Mouse (Mus musculus) stomach, postnatal 0 days (tissue): Measurements from ENCODE around the gene Chchd5. TPM values are rescaled to one million over a fixed set of nuclear protein-coding genes. Genes with fewer than 3 reads are reported as not detected.
A peak's percentile ranks its signal among the peaks of the same experiment; 100 is the strongest.

Source experiments
- ATAC-seq: fragments of 200-750 bp; cut with Nextera tagmentation; 2 replicates; pipeline ENCODE4 v1.8.0; 2017; ENCODE audit not compliant: low FRiP score, low TSS enrichment
- DNase-seq: peaks from one replicate; pipeline ENCODE4 v3.0.0-alpha.2; 2016; ENCODE audit warnings: low spot score
- H3K27ac ChIP-seq: fragments of 300-500 bp; sonication (generic); replicated peaks from 2 replicates; pipeline ENCODE4 v1.5.1; 2014; ENCODE audit warnings: mild to moderate bottlenecking, control low read depth
- H3K27me3 ChIP-seq: fragments of 300-500 bp; sonication (generic); 2 replicates; pipeline ENCODE4 v1.6.1; 2014; ENCODE audit warnings: low read length; ENCODE audit not compliant: control insufficient read depth, insufficient read depth
- H3K36me3 ChIP-seq: fragments of 300-500 bp; sonication (generic); 2 replicates; pipeline ENCODE4 v1.6.1; 2014; ENCODE audit warnings: low read length, mixed read lengths; ENCODE audit not compliant: control insufficient read depth, insufficient read depth
- H3K4me1 ChIP-seq: fragments of 300-500 bp; sonication (generic); replicated peaks from 2 replicates; pipeline ENCODE4 v1.6.1; 2014; ENCODE audit warnings: antibody characterized with exemption; ENCODE audit not compliant: control insufficient read depth, insufficient read depth
- H3K4me2 ChIP-seq: fragments of 300-500 bp; sonication (generic); replicated peaks from 2 replicates; pipeline ENCODE4 v1.6.1; 2014; ENCODE audit warnings: low read depth, mild to moderate bottlenecking, control low read depth, moderate library complexity
- H3K4me3 ChIP-seq: fragments of 300-500 bp; sonication (generic); 2 replicates; pipeline ENCODE4 v1.5.1; 2014; ENCODE audit warnings: low read depth, low read length, control low read depth
- H3K9ac ChIP-seq: fragments of 300-500 bp; sonication (generic); 2 replicates; pipeline ENCODE4 v1.6.1; 2014; ENCODE audit warnings: mild to moderate bottlenecking, low read length, control low read depth, mixed read lengths
- H3K9me3 ChIP-seq: fragments of 300-500 bp; sonication (generic); 2 replicates; pipeline ENCODE4 v1.6.1; 2016; ENCODE audit warnings: low read length; ENCODE audit not compliant: control insufficient read depth
- CTCF ChIP-seq: IDR thresholded peaks from 2 replicates; pipeline ENCODE4 v1.5.1; 2016; ENCODE audit warnings: antibody characterized with exemption, low read depth, mild to moderate bottlenecking, moderate library complexity
- EP300 ChIP-seq: optimal IDR thresholded peaks from 2 replicates; pipeline ENCODE3; 2016; ENCODE audit warnings: antibody characterized with exemption
- WGBS: fragments of 180-500 bp; shearing (Covaris S2); extraction: QIAGEN DNeasy Blood & Tissue Kit; methylation state at CpG from one replicate; pipeline ENCODE4 v1.1.7; 2014; 5-methylcytosine and 5-hydroxymethylcytosine counted together
- polyA plus RNA-seq: library from polyadenylated mRNA; unstranded; fragments of >200 nt; fragmentation: Nextera tagmentation; extraction: Ambion mirVana; gene quantifications from 2 replicates; pipeline ENCODE4 v1.2.1, GENCODE M21; 2015

Gene Chchd5
- polyA plus RNA-seq, 1 experiment from 2014 or later = 15.8 TPM

GRCm38 (mm10) chr2:129164815-129165214 is 35.3 kb downstream of the Chchd5 start:
- ATAC-seq = no peak
- DNase-seq = no peak
- Histone ChIP-seq H3K9ac (no peak overlapping the region), H3K36me3 (no peaks in the 10 kb centered on the region), H3K4me2 (no peak overlapping the region), H3K9me3 (no peaks in the 10 kb centered on the region), H3K27ac (no peak overlapping the region), H3K27me3 (no peaks in the 10 kb centered on the region), H3K4me3 (no peak overlapping the region), H3K4me1 (no peaks in the 10 kb centered on the region)
- no peak for TF ChIP-seq EP300
- no peak for TF ChIP-seq CTCF
- WGBS = 68% methylated on average over 5 of the region's 5 CpGs

DNA sequence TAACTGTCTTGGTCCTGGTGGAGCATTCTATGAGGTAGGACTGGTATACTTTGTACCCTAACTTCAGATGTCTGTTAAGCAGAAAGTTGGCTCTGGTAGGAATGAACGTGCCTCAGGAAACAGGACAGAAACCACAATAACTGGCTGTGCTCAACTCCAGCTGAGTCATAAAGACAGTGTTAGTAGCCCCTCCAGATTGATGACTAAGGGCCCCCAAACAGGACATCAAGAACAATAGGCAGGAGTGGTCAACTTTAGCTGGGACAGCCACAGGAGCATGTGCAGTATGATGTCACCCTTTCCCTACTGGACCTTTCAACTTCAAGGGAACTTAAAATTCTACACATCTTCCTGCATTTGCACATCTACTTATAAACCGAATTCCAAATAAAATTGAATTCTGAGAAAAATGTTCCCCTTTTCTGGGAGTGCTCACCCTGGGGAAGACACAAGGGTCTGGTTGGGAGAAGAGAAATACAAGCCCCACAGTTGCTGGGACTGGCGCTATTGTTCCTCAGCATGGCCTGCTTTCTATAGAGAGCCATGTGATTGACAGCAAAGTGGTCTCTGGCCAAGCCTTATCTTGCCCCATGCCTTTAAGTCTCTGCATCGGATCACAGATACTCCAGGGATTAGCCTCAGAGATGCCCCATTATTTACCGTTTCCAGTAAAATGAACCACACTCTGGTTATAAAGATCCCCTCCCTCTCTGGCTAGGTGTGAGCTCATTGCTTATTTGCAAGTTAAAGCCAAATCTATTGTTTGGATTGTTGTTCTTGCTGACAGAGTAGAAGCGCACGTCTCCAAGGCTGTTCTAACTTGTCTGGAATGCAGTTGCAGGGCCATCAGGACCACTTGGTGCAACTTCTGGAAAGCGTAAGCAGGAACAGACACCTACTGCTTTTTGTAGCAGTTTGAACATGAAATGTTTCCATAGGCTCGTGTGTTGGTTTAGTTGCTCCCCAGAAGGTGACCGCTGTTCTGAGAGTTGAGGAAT is 37.3 kb downstream of the Chchd5 start:
- no peaks in the 10 kb centered on the region for H3K27me3 ChIP-seq
- no peak overlapping the region for H3K4me2 ChIP-seq
- no peak for ATAC-seq
- no peak overlapping the region for H3K9ac ChIP-seq
- 53% methylated on average over 10 of the region's 10 CpGs for WGBS
- TF ChIP-seq EP300 (no peak), CTCF (no peak)
- H3K36me3 ChIP-seq = no peaks in the 10 kb centered on the region
- H3K27ac ChIP-seq = no peak overlapping the region
- H3K4me3 ChIP-seq = no peak overlapping the region
- no peaks in the 10 kb centered on the region for H3K9me3 ChIP-seq
- no peak for DNase-seq
- no peaks in the 10 kb centered on the region for H3K4me1 ChIP-seq

GRCm38 (mm10) chr2:129173386-129173785 is 43.9 kb downstream of the Chchd5 start:
- Histone ChIP-seq H3K27ac (no peak overlapping the region), H3K4me1 (no peaks in the 10 kb centered on the region), H3K4me3 (no peak overlapping the region), H3K36me3 (no peaks in the 10 kb centered on the region), H3K9ac (no peak overlapping the region), H3K4me2 (no peak overlapping the region), H3K27me3 (no peaks in the 10 kb centered on the region), H3K9me3 (no peaks in the 10 kb centered on the region)
- no peak for ATAC-seq
- TF ChIP-seq EP300 (no peak), CTCF (no peak)
- no peak for DNase-seq
- WGBS = 55% methylated on average over 10 of the region's 10 CpGs

DNA sequence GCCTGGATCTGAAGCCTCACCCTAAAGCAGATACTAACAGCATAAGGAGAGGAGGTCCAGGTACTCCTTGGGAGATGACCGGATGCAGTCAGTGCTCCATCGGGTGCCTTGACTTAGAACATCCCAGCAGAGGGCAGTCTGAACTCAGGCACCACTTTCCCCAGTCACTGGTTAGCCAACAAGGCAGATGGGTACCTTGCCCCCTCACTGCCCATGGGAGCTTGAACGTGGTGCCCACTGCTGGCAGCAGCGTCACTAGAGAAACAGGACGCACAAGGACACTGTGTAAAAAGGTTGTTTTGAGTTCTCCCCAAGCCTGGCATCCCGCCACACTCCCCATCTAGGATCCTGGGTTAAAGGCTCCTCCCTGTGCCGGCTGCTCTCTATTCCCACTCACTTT is 45.0 kb downstream of the Chchd5 start:
- no peak overlapping the region for H3K4me2 ChIP-seq
- no peaks in the 10 kb centered on the region for H3K4me1 ChIP-seq
- no peaks in the 10 kb centered on the region for H3K36me3 ChIP-seq
- WGBS = 35% methylated on average over 7 of the region's 7 CpGs
- ATAC-seq (peak; percentile 56), DNase-seq (peak; percentile 53)
- no peak overlapping the region for H3K4me3 ChIP-seq
- TF ChIP-seq EP300 (no peak), CTCF (peak; percentile 82)
- H3K27ac ChIP-seq = no peak overlapping the region
- H3K9me3 ChIP-seq = no peaks in the 10 kb centered on the region
- H3K9ac ChIP-seq = no peak overlapping the region
- H3K27me3 ChIP-seq = no peaks in the 10 kb centered on the region

- TF ChIP-seq EP300 (no peak), CTCF (no peak)
- Histone ChIP-seq H3K4me3 (no peak overlapping the region), H3K36me3 (no peaks in the 10 kb centered on the region), H3K27me3 (no peaks in the 10 kb centered on the region), H3K9ac (no peak overlapping the region), H3K27ac (no peak overlapping the region), H3K4me1 (no peaks in the 10 kb centered on the region), H3K4me2 (no peak overlapping the region), H3K9me3 (no peaks in the 10 kb centered on the region)
- ATAC-seq (peak; percentile 40), DNase-seq (no peak)
- WGBS = 58% methylated on average over 2 of the region's 2 CpGs
Measured at GRCm38 (mm10) chr2:129175636-129176035, 46.1 kb downstream of the Chchd5 start.

- Histone ChIP-seq H3K4me2 (no peak overlapping the region), H3K4me1 (no peaks in the 10 kb centered on the region), H3K27ac (no peak overlapping the region), H3K27me3 (no peaks in the 10 kb centered on the region), H3K36me3 (no peaks in the 10 kb centered on the region), H3K4me3 (no peak overlapping the region), H3K9me3 (no peaks in the 10 kb centered on the region), H3K9ac (no peak overlapping the region)
- TF ChIP-seq EP300 (no peak), CTCF (no peak)
- WGBS = 76% methylated on average over 12 of the region's 12 CpGs
- ATAC-seq = no peak
- DNase-seq = no peak
Measured at GRCm38 (mm10) chr2:129176676-129177420, 47.3 kb downstream of the Chchd5 start.
